Mouse (Mus musculus): ENCODE measurements around the gene Ecm2.

GRCm38 (mm10) chr13:49545646-49546045 lies 41.0 kb downstream of the Ecm2 start:
- TF ChIP-seq CTCF (IDR thresholded peaks at IDR 0.05): no peak
- TF ChIP-seq EP300 (IDR thresholded peaks at IDR 0.05): no peak
